Mouse (Mus musculus) hindbrain, embryonic 11.5 days (tissue): ENCODE data around the gene Eef1akmt1. TPM values are rescaled to one million over a fixed set of nuclear protein-coding genes. Genes with fewer than 3 reads are reported as not detected.

Experiments used
- ATAC-seq: fragments of 200-750 bp; cut with Nextera tagmentation; 2 replicates; pipeline ENCODE4 v1.8.0; 2017; ENCODE audit warnings: mild to moderate bottlenecking, moderate TSS enrichment, moderate library complexity; ENCODE audit not compliant: low FRiP score
- DNase-seq: peaks from one replicate; pipeline ENCODE4 v3.0.0-alpha.2; 2015; ENCODE audit warnings: low spot score
- H3K27ac ChIP-seq: fragments of 300-500 bp; sonication (generic); 2 replicates; pipeline ENCODE4 v1.5.1; 2014; ENCODE audit warnings: mild to moderate bottlenecking, low read depth, low read length
- H3K27me3 ChIP-seq: fragments of 300-500 bp; sonication (generic); 2 replicates; pipeline ENCODE4 v1.6.1; 2014; ENCODE audit warnings: mild to moderate bottlenecking, low read length, moderate library complexity, mixed read lengths; ENCODE audit not compliant: control insufficient read depth, insufficient read depth
- H3K36me3 ChIP-seq: fragments of 300-500 bp; sonication (generic); 2 replicates; pipeline ENCODE4 v1.6.1; 2014; ENCODE audit warnings: mild to moderate bottlenecking, low read length, moderate library complexity, mixed read lengths; ENCODE audit not compliant: control insufficient read depth, insufficient read depth
- H3K4me1 ChIP-seq: fragments of 300-500 bp; sonication (generic); replicated peaks from 2 replicates; pipeline ENCODE4 v1.6.1; 2014; ENCODE audit warnings: low read length, mixed read lengths; ENCODE audit not compliant: control insufficient read depth, insufficient read depth
- H3K4me2 ChIP-seq: fragments of 300-500 bp; sonication (generic); replicated peaks from 2 replicates; pipeline ENCODE4 v1.6.1; 2014; ENCODE audit warnings: mild to moderate bottlenecking, low read depth, low read length
- H3K4me3 ChIP-seq: fragments of 300-500 bp; sonication (generic); 2 replicates; pipeline ENCODE4 v1.5.1; 2014; ENCODE audit warnings: low read depth, low read length
- H3K9ac ChIP-seq: fragments of 300-500 bp; sonication (generic); 2 replicates; pipeline ENCODE4 v1.6.1; 2014; ENCODE audit warnings: low read depth, low read length
- H3K9me3 ChIP-seq: fragments of 300-500 bp; sonication (generic); 2 replicates; pipeline ENCODE4 v1.6.1; 2016; ENCODE audit warnings: low read length; ENCODE audit not compliant: control insufficient read depth
- WGBS: fragments of 180-500 bp; shearing (Covaris S2); extraction: QIAGEN DNeasy Blood & Tissue Kit; methylation state at CpG from one replicate; pipeline ENCODE4 v1.1.7; 2014; 5-methylcytosine and 5-hydroxymethylcytosine counted together
- polyA plus RNA-seq: library from polyadenylated mRNA; unstranded; fragments of >200 nt; fragmentation: Nextera tagmentation; extraction: Ambion mirVana; gene quantifications from 2 replicates; pipeline ENCODE4 v1.2.1, GENCODE M21; 2014

The Eef1akmt1 gene
- polyA plus RNA-seq, result 88.9 and 90.1 TPM in 2 replicates

DNA sequence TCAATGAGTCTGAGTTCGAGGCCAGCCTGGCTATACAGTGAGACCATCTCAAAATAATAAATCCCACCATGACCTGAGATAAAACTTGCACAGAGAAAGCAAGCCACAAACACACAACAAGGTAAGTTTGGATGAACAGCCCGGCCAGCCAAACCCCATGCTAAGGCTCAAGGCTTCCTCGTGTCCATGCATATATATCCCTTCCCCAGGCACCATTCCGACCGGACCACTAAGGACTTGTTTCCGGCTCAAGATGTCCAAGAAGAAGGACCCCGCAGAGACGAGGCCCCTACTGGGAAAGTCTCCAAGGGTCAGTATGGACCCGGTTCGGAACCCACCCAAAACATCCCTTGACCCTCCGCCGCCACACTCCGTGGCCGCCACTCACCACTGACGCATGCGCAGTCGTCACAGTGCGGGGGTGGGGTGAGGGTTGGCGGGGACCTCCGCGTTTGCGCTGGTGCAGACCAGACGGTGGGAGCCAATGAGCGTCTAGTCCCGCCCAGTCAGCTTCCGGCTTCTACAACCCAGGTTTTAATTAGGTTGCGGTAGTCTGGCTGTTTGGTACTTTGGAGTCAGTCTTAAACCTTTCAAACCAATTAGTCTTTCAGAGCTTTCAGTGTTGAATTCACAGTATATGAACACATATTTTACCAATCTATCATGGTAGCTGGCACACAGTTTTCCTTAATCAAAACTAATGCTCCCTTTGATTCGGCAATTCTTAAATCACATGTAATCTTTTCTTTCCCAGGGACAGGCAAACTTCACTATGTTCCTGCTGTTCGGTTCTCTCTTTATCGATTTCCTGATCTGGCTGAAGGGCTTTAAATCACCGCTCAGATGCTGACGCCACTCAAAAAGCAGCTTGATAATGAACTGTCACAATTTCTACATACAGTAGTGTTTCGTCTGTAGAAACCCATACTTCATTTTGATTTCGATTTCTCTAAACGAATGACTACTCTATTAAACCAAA, at the start of gene Eef1akmt1:
Gene Eef1akmt1, minus strand, starts transcription at position 458 of the 979 bp plus-strand sequence.
- no peak within 1 kb of the TSS for H3K27ac ChIP-seq
- H3K27me3 ChIP-seq, result no peaks in the 10 kb centered on the region
- no peaks in the 10 kb centered on the region for H3K4me1 ChIP-seq
- peak; percentile 99 for ATAC-seq
- no peaks in the 10 kb centered on the region for H3K36me3 ChIP-seq
- DNase-seq, result peak; percentile 98
- peak within 1 kb of the TSS; percentile 61 for H3K4me3 ChIP-seq
- peak within 1 kb of the TSS; percentile 53 for H3K4me2 ChIP-seq
- H3K9ac ChIP-seq, result peak within 1 kb of the TSS; percentile 71
- H3K9me3 ChIP-seq, result no peaks in the 10 kb centered on the region
- WGBS, result 12% methylated on average over 35 of the region's 35 CpGs

DNA sequence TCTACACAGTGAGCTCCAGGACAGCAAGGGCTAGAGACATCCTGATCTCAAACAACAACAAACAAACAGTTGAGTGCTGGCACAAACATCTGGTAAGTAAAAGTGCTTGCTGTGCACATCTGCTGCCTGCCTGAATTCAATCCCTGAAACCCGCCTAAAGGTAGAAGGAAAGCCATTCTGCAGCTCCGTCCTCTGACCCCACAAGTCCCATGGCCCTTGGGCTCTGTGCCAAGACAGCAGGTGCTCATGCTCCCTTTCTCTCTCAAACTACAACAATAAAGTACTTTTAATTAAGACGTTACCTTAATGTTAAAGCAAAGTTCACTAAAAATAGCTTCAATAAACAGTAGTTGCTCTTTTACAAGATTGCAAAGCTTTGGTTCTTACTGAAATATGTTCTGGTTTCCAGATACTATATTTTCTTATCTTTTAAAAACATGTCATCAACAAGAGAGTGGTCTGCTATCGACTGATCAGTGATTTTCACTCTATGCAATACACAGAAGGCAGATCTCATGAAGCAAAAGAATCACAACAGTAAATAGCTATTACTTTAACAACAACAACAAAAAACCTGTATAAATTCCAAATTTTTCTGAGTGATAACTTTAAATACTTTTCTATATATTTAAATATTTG, 49.3 kb upstream of the Eef1akmt1 start:
- Histone ChIP-seq H3K4me3 (no peak overlapping the region), H3K4me2 (no peak overlapping the region), H3K27me3 (no peaks in the 10 kb centered on the region), H3K9me3 (no peaks in the 10 kb centered on the region), H3K36me3 (no peaks in the 10 kb centered on the region), H3K27ac (no peak overlapping the region), H3K9ac (no peak overlapping the region), H3K4me1 (no peaks in the 10 kb centered on the region)
- DNase-seq (no peak), ATAC-seq (no peak)
- WGBS, result 72% methylated on average over 4 of the region's 4 CpGs

DNA sequence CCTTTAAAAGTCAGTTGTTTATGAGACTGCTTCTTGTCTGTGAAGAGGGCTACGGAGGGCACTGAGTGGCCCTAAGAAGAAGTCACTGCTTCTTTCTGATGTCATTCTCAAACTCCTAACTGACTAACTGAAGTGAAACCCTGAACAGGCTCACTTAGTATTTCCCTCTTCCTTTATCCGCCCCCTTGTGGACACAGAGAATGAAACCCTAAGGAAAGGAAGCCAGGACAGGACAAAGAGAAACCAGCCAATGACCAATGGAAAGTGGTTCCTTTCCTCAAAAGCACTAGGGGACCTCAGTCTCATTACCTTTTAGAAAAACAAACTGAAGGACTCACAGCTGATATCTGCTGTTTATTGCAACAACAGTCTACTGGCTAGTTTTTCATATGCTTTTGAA, 48.1 kb upstream of the Eef1akmt1 start:
- H3K36me3 ChIP-seq, result no peaks in the 10 kb centered on the region
- ATAC-seq (no peak), DNase-seq (peak; percentile 70)
- no peak overlapping the region for H3K4me3 ChIP-seq
- H3K27me3 ChIP-seq, result no peaks in the 10 kb centered on the region
- no peak overlapping the region for H3K9ac ChIP-seq
- no peak overlapping the region for H3K27ac ChIP-seq
- no peaks in the 10 kb centered on the region for H3K9me3 ChIP-seq
- no peak overlapping the region for H3K4me2 ChIP-seq
- no peaks in the 10 kb centered on the region for H3K4me1 ChIP-seq
- WGBS, result 58% methylated on average over 2 of the region's 2 CpGs

DNA sequence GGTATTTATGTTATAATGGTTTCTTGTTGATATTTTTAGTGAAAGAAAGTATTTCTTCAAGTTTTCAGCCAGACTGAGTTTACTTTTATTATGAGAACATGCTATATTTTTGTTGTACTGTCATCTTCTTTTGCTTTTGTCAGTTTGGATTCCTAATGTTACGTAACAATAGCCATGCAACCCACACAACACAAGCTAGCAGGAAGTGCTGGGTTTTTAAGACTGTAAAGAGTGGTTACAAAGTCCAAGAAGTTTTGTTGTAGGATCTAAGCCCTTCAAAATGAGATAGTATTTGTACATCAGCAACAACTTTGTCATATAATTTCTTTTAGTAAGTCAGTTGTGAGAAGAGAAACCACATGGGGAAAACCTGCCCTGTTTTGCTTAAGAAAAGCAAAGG, 46.3 kb upstream of the Eef1akmt1 start:
- Histone ChIP-seq H3K27ac (no peak overlapping the region), H3K27me3 (no peaks in the 10 kb centered on the region), H3K9me3 (no peaks in the 10 kb centered on the region), H3K36me3 (no peaks in the 10 kb centered on the region), H3K9ac (no peak overlapping the region), H3K4me1 (no peaks in the 10 kb centered on the region), H3K4me3 (no peak overlapping the region), H3K4me2 (no peak overlapping the region)
- ATAC-seq (no peak), DNase-seq (no peak)
- WGBS, result 94% methylated on average over 1 of the region's 1 CpGs

DNA sequence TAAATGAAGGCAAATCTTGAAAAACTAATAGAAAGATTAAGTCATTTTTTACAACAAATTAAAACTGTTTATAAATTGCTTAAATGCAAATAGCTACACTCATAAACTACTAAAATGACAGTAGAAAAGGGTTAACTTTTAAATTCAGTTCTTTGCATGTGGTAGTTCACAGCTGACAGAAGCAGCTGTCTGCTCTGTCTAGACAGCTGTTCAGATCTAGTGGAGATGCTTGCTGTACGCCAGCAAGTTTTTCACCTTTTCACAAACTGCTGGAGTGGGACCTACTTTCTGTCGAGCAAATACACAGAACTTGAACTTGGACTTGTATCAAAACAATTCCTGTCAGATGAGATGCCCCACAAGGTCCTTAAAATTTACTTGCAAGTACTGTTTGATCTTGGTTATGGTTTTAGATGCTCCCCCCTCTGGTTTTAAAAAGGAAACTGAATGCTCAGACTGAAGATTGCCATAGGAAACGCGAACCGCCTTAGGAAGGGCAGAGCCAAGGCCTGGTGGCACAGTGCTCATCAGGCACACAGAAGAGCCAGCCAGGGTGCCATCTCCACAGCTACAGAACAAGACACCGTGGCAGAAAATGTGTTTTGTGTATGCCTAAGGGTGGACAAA, 45.0 kb upstream of the Eef1akmt1 start:
- 87% methylated on average over 6 of the region's 6 CpGs for whole genome bisulfite sequencing
- Histone ChIP-seq H3K9me3 (no peaks in the 10 kb centered on the region), H3K4me2 (no peak overlapping the region), H3K9ac (no peak overlapping the region), H3K4me1 (no peaks in the 10 kb centered on the region), H3K27me3 (no peaks in the 10 kb centered on the region), H3K27ac (no peak overlapping the region), H3K36me3 (no peaks in the 10 kb centered on the region), H3K4me3 (no peak overlapping the region)
- no peak for DNase-seq
- no peak for ATAC-seq

DNA sequence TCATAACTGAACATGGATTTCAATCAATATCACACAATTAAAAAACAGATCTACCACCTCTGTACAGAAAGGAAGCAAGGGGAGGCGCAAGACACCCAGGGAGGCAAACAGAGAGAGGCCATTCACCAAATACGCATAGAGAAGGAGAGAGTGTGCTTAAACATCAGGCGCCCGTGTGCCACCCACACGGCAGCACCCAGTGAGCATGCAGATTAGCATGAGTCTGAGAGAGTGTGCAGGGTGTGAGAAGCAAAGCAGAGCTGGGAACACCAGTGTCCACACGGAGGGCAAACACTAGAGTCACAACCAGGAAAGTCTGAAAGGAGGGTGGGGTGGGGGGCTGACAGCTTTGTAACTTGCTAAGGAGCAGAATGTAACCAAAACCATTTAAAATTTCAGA, 44.4 kb upstream of the Eef1akmt1 start:
- Histone ChIP-seq H3K4me1 (no peaks in the 10 kb centered on the region), H3K4me2 (no peak overlapping the region), H3K4me3 (no peak overlapping the region), H3K27me3 (no peaks in the 10 kb centered on the region), H3K9ac (no peak overlapping the region), H3K9me3 (no peaks in the 10 kb centered on the region), H3K27ac (no peak overlapping the region), H3K36me3 (no peaks in the 10 kb centered on the region)
- DNase-seq, result no peak
- 93% methylated on average over 6 of the region's 6 CpGs for WGBS
- ATAC-seq, result no peak

- no peak for ATAC-seq
- Histone ChIP-seq H3K9me3 (no peaks in the 10 kb centered on the region), H3K27me3 (no peaks in the 10 kb centered on the region), H3K9ac (no peak overlapping the region), H3K27ac (no peak overlapping the region), H3K36me3 (no peaks in the 10 kb centered on the region), H3K4me1 (no peaks in the 10 kb centered on the region), H3K4me2 (no peak overlapping the region), H3K4me3 (no peak overlapping the region)
- no peak for DNase-seq
- WGBS, result 52% methylated on average over 2 of the region's 2 CpGs
Observed at GRCm38 (mm10) chr14:57611034-57611433, 39.6 kb upstream of the Eef1akmt1 start.

GRCm38 (mm10) chr14:57609816-57610329, 38.5 kb upstream of the Eef1akmt1 start:
- Histone ChIP-seq H3K9ac (no peak overlapping the region), H3K4me1 (no peaks in the 10 kb centered on the region), H3K27me3 (no peaks in the 10 kb centered on the region), H3K9me3 (no peaks in the 10 kb centered on the region), H3K27ac (no peak overlapping the region), H3K4me3 (no peak overlapping the region), H3K4me2 (no peak overlapping the region), H3K36me3 (no peaks in the 10 kb centered on the region)
- ATAC-seq (no peak), DNase-seq (no peak)
- 81% methylated on average over 4 of the region's 4 CpGs for WGBS
